11 mouse cellular contexts compared by ENCODE assay signal in genomic region chr3:116222511-116223243, GRCm38 (mm10). TPM values are rescaled to one million over a fixed set of nuclear protein-coding genes. Genes with fewer than 3 reads are reported as not detected.
A peak's percentile ranks its signal among the peaks of the same experiment; 100 is the strongest.
DNase-seq lines count a peak whose midpoint lies in the region; ATAC-seq and TF ChIP-seq lines count a peak whose summit lies in the region.
"Had no signal": no experiment of that assay in that cellular context is flagged by ENCODE, and none has a peak within 500 bp of the region (broad histone marks: within the 10 kb centered on the region; RNA-seq: fewer than 3 reads in every experiment).

No protein-coding gene starts in this region.

- no peaks in the 10 kb centered on the region for H3K9me3 ChIP-seq in forebrain, embryonic 14.5 days (replicated peaks; ENCODE audit: control insufficient read depth, low read length)
- no peaks in the 10 kb centered on the region for H3K9me3 ChIP-seq in midbrain, embryonic 10.5 days (replicated peaks)
- H3K9me3 ChIP-seq: limb, embryonic 15.5 days had no signal

- no peak for TF ChIP-seq EP300 in heart, adult 2 months (IDR thresholded peaks at IDR 0.05; ENCODE audit: insufficient read depth, low read depth, low read length)

- no peak overlapping the region for H3K27ac ChIP-seq in heart, adult 2 months
- H3K27ac ChIP-seq in forebrain, embryonic 14.5 days (ENCODE audit: low read depth, low read length): no peak overlapping the region
- no peak overlapping the region for H3K27ac ChIP-seq in midbrain, embryonic 10.5 days (replicated peaks)
- H3K27ac ChIP-seq: limb, embryonic 15.5 days had no signal

- TF ChIP-seq CTCF in heart, adult 2 months (IDR thresholded peaks at IDR 0.05): no peak

- H3K79me2 ChIP-seq in heart, adult 2 months (replicated peaks; ENCODE audit: control insufficient read depth, insufficient read depth, low read length): no peaks in the 10 kb centered on the region

- ATAC-seq in forebrain, embryonic 14.5 days: peak; percentile 61
- ATAC-seq in monocyte, adult 5-6 weeks (replicated peaks; ENCODE audit: insufficient number of reproducible peaks, low FRiP score, low TSS enrichment, poor library complexity, severe bottlenecking): no peak

- intact Hi-C loops in heart, adult 2 months (cut with DNase I): no loop called here

- no peak overlapping the region for H3K9ac ChIP-seq in heart, adult 2 months (ENCODE audit: low read depth, low read length)
- peak overlapping the region; percentile 41 for H3K9ac ChIP-seq in forebrain, embryonic 14.5 days (ENCODE audit: low read length)
- H3K9ac ChIP-seq: limb, embryonic 15.5 days had no signal

- peak in 1 of 2 experiments; percentile 11 for DNase-seq in heart, adult 2 months
- no peak for DNase-seq in heart, postnatal 4 days
- peak; percentile 18 for DNase-seq in adrenal gland, postnatal 25 days
- peak; percentile 54 for DNase-seq in forebrain, embryonic 14.5 days (ENCODE audit: low spot score)
- peak; percentile 35 for DNase-seq in midbrain, embryonic 10.5 days (ENCODE audit: low spot score)
- DNase-seq in spleen, adult 18-20 months: no peak
- no peak for DNase-seq in B cell, adult 2 months
- DNase-seq: thymus, postnatal 4 days had no signal

- peaks cover 1% of the 10 kb centered on the region for H3K4me1 ChIP-seq in heart, adult 2 months (ENCODE audit: control insufficient read depth, insufficient read depth, low read length)
- H3K4me1 ChIP-seq in forebrain, embryonic 14.5 days (ENCODE audit: control insufficient read depth, insufficient read depth, low read length): peaks cover 5% of the 10 kb centered on the region; the same call in 1 of the 2 replicates
- peaks cover 15% of the 10 kb centered on the region for H3K4me1 ChIP-seq in midbrain, embryonic 10.5 days

- H3K36me3 ChIP-seq in heart, adult 2 months (ENCODE audit: control insufficient read depth, insufficient read depth, low read length): no peaks in the 10 kb centered on the region
- H3K36me3 ChIP-seq in forebrain, embryonic 14.5 days (ENCODE audit: control insufficient read depth, insufficient read depth, low read length): no peaks in the 10 kb centered on the region
- H3K36me3 ChIP-seq in midbrain, embryonic 10.5 days: no peaks in the 10 kb centered on the region
- H3K36me3 ChIP-seq: limb, embryonic 15.5 days had no signal

- TF ChIP-seq POLR2A in heart, adult 2 months (IDR thresholded peaks at IDR 0.05; ENCODE audit: insufficient read depth, low read depth, low read length): no peak

- H3K4me2 ChIP-seq in forebrain, embryonic 14.5 days (ENCODE audit: low read length): peak overlapping the region; percentile 36
- H3K4me2 ChIP-seq: limb, embryonic 15.5 days had no signal

- 0 out of 2 replicates have a peak overlapping the region, but pooled peaks have one; percentile 5 for H3K4me3 ChIP-seq in heart, adult 2 months
- H3K4me3 ChIP-seq in forebrain, embryonic 14.5 days (ENCODE audit: low read depth, low read length): peak overlapping the region; percentile 5
- peak overlapping the region; percentile 46 for H3K4me3 ChIP-seq in midbrain, embryonic 10.5 days
- H3K4me3 ChIP-seq: limb, embryonic 15.5 days had no signal

- H3K27me3 ChIP-seq in heart, adult 2 months (ENCODE audit: control insufficient read depth, insufficient read depth, low read length): no peaks in the 10 kb centered on the region
- no peaks in the 10 kb centered on the region for H3K27me3 ChIP-seq in forebrain, embryonic 14.5 days (replicated peaks; ENCODE audit: control insufficient read depth, insufficient read depth, low read length)
- no peaks in the 10 kb centered on the region for H3K27me3 ChIP-seq in midbrain, embryonic 10.5 days (ENCODE audit: low read depth, poor library complexity, severe bottlenecking)
- H3K27me3 ChIP-seq: limb, embryonic 15.5 days had no signal

- 20% methylated on average over 17 of the region's 17 CpGs for WGBS in heart, adult 2 months
- WGBS in forebrain, embryonic 14.5 days: 18% methylated on average over 17 of the region's 17 CpGs
- 30% methylated on average over 17 of the region's 17 CpGs for WGBS in midbrain, embryonic 10.5 days

RNA-seq across cellular contexts. Expression of gene Gpr88, which starts 30.6 kb away (rescaled TPM):
- total RNA-seq in heart, adult 2 months (2021): under 1 TPM in 1 of 2 experiments, not detected in 1; 0.08 TPM
- 0.15 and 0.23 TPM in 2 replicates for polyA plus RNA-seq in heart, adult 2 months (2012; rRNA removed)
- under 1 TPM; 0.47 to 0.55 TPM for total RNA-seq in heart, postnatal 4 days (2021)
- 0.39 and 0.67 TPM in 2 replicates for total RNA-seq in adrenal gland, postnatal 25 days (2021)
- polyA plus RNA-seq in forebrain, embryonic 14.5 days (2014; fragmentation: Nextera tagmentation; extraction: Ambion mirVana): 5.2 and 9.6 TPM in 2 replicates
- not detected in 2 replicates for polyA plus RNA-seq in midbrain, embryonic 10.5 days (2016; fragmentation: Nextera tagmentation; extraction: Ambion mirVana)
- not detected in 3 replicates for total RNA-seq in monocyte, adult 5-6 weeks (2017)
- total RNA-seq: MEL had no signal

Comparison
In these comparisons a context has a peak if more than half of its experiments do, and no peak if none do; other contexts are left out.
1. DNase-seq: peak in adrenal gland, postnatal 25 days (single experiment), forebrain, embryonic 14.5 days (single experiment) and midbrain, embryonic 10.5 days (single experiment); none in heart, postnatal 4 days (single experiment), spleen, adult 18-20 months (0 of 2) and B cell, adult 2 months (0 of 2).
2. Peak in every context shown above with its lines, with median percentiles within 50 percentile points of each other: H3K4me3 ChIP-seq.